Mouse (Mus musculus) cerebellum, postnatal 25 days (tissue): Measurements from ENCODE around the gene Spocd1.
"Not testable (repeated sequence)": the region's sequence is repeated elsewhere in the genome, so short reads cannot be mapped to it uniquely, and the experiment has no call there.

Experiments
- DNase-seq, 2 experiments: peaks; one replicate each; pipeline ENCODE4 v3.0.0; 2021; ENCODE audit warnings: mixed read lengths in 2 of 2

Spocd1 gene

GRCm38 (mm10) chr4:129928949-129929348 is at the start of gene Spocd1:
TSS of gene Spocd1 (plus strand) at chr4:129929249.
- no peak for DNase-seq

GRCm38 (mm10) chr4:129880615-129881014 is 48.4 kb upstream of the Spocd1 start:
- DNase-seq = no peak

GRCm38 (mm10) chr4:129881661-129882060 is 47.4 kb upstream of the Spocd1 start:
- no peak for DNase-seq

GRCm38 (mm10) chr4:129882555-129883293 is 46.3 kb upstream of the Spocd1 start:
- DNase-seq = no peak

- peak; percentile 19 to 20 for DNase-seq
These were observed 44.8 kb upstream of the Spocd1 start for GRCm38 (mm10) chr4:129884041-129884930.

GRCm38 (mm10) chr4:129889661-129890060 is 39.4 kb upstream of the Spocd1 start:
- DNase-seq = no peak

- DNase-seq = no peak
These were observed 39.0 kb upstream of the Spocd1 start for GRCm38 (mm10) chr4:129890094-129890493.

GRCm38 (mm10) chr4:129894861-129895260 is 34.2 kb upstream of the Spocd1 start:
- no peak for DNase-seq

- not testable (repeated sequence) for DNase-seq
These were observed 30.2 kb upstream of the Spocd1 start for GRCm38 (mm10) chr4:129898815-129899214.

- DNase-seq = no peak
These were observed 26.7 kb upstream of the Spocd1 start for GRCm38 (mm10) chr4:129902394-129902793.

- no peak for DNase-seq
These were observed 25.5 kb upstream of the Spocd1 start for GRCm38 (mm10) chr4:129903577-129903976.

- no peak for DNase-seq
These were observed 24.0 kb upstream of the Spocd1 start for GRCm38 (mm10) chr4:129905032-129905431.

GRCm38 (mm10) chr4:129906016-129906415 is 23.0 kb upstream of the Spocd1 start:
- DNase-seq = no peak

GRCm38 (mm10) chr4:129908836-129909235 is 20.2 kb upstream of the Spocd1 start:
- DNase-seq = no peak

GRCm38 (mm10) chr4:129909261-129909731 is 19.8 kb upstream of the Spocd1 start:
- no peak for DNase-seq

GRCm38 (mm10) chr4:129912998-129913397 is 16.1 kb upstream of the Spocd1 start:
- DNase-seq = no peak

GRCm38 (mm10) chr4:129913761-129914644 is 15.0 kb upstream of the Spocd1 start:
- no peak for DNase-seq

- no peak for DNase-seq
These were observed 14.4 kb upstream of the Spocd1 start for GRCm38 (mm10) chr4:129914686-129915085.

- DNase-seq = no peak
These were observed 13.6 kb upstream of the Spocd1 start for GRCm38 (mm10) chr4:129915349-129915988.

- no peak for DNase-seq
These were observed 12.9 kb upstream of the Spocd1 start for GRCm38 (mm10) chr4:129916159-129916558.

GRCm38 (mm10) chr4:129917016-129917603 is 11.9 kb upstream of the Spocd1 start:
- DNase-seq = no peak

- no peak for DNase-seq
These were observed 10.6 kb upstream of the Spocd1 start for GRCm38 (mm10) chr4:129918464-129918863.
